Mouse (Mus musculus) liver, embryonic 18 days (tissue): ENCODE measurements around the gene Adamts5. TPM values are rescaled to one million over a fixed set of nuclear protein-coding genes. Genes with fewer than 3 reads are reported as not detected.

Experiments used
- polyA plus RNA-seq: library from polyadenylated mRNA; depleted of rRNA; stranded (reverse); fragments of >200 nt; gene quantifications from 2 replicates; pipeline ENCODE4 v1.2.3, GENCODE M21; 2012; rRNA removed

The Adamts5 gene
- 0.30 and 0.36 TPM in 2 replicates for polyA plus RNA-seq

GRCm38 (mm10) chr16:85901581-85901910 lies at the start of gene Adamts5:
Adamts5 (minus strand) TSS chr16:85901828.

Other genes starting within 250 kb of the Adamts5 start
- gene Adamts1, start 98.7 kb downstream of the Adamts5 start, polyA plus RNA-seq: 7.9 and 9.2 TPM in 2 replicates